7 mouse cellular contexts compared by ENCODE assay signal in genomic region chr9:72735822-72736410, GRCm38 (mm10).
A peak's percentile ranks its signal among the peaks of the same experiment; 100 is the strongest.
DNase-seq lines count a peak whose midpoint lies in the region; ATAC-seq and TF ChIP-seq lines count a peak whose summit lies in the region.

No protein-coding gene starts in this region.

- H3K9me3 ChIP-seq in MEL (replicated peaks; ENCODE audit: insufficient read depth, low read length): no peaks in the 10 kb centered on the region
- no peaks in the 10 kb centered on the region for H3K9me3 ChIP-seq in lung, postnatal 0 days (ENCODE audit: low read length)

- no peak overlapping the region for H3K4me2 ChIP-seq in lung, postnatal 0 days (replicated peaks; ENCODE audit: low read depth, low read length)

- H3K36me3 ChIP-seq in MEL (ENCODE audit: control insufficient read depth in 1 of 2, insufficient read depth in 2 of 2, low read length in 2 of 2): peaks cover 0 to 60% of the 10 kb centered on the region in 2 experiments; a peak in 2 of 4 replicates
- H3K36me3 ChIP-seq in lung, postnatal 0 days (ENCODE audit: insufficient read depth, low read length): peaks cover 77% of the 10 kb centered on the region
- peaks cover 12% of the 10 kb centered on the region; the same call in 1 of the 2 replicates for H3K36me3 ChIP-seq in splenic B cell, adult 2 months (ENCODE audit: control insufficient read depth, insufficient read depth, low read length, poor library complexity, severe bottlenecking)

- WGBS in lung, postnatal 0 days: 52% methylated on average over 3 of the region's 3 CpGs

- ATAC-seq in lung, postnatal 0 days: no peak

- no peaks in the 10 kb centered on the region for H3K27me3 ChIP-seq in MEL (ENCODE audit: control insufficient read depth in 1 of 2, insufficient read depth in 2 of 2, low read length in 2 of 2)
- H3K27me3 ChIP-seq in lung, postnatal 0 days (replicated peaks; ENCODE audit: insufficient read depth, low read length): no peaks in the 10 kb centered on the region
- H3K27me3 ChIP-seq in splenic B cell, adult 2 months (ENCODE audit: control insufficient read depth, insufficient read depth, low read length, poor library complexity, severe bottlenecking): no peaks in the 10 kb centered on the region

- TF ChIP-seq RAD21 in MEL (IDR thresholded peaks at IDR 0.05; ENCODE audit: low read depth, low read length): peak; percentile 23

- TF ChIP-seq EP300 in MEL (IDR thresholded peaks at IDR 0.05; ENCODE audit: low read depth in 1 of 2, low read length in 2 of 2): no peak
- no peak for TF ChIP-seq EP300 in lung, postnatal 0 days (IDR thresholded peaks at IDR 0.05)

- no peaks in the 10 kb centered on the region for H3K79me2 ChIP-seq in MEL (ENCODE audit: control insufficient read depth, insufficient read depth, low read length, poor library complexity)

- H3K9ac ChIP-seq in MEL (ENCODE audit: control insufficient read depth, low read depth, low read length, poor library complexity, severe bottlenecking): no peak overlapping the region
- H3K9ac ChIP-seq in lung, postnatal 0 days (replicated peaks; ENCODE audit: low read depth): no peak overlapping the region

- peak in 1 of 2 experiments; percentile 30 for DNase-seq in layer of hippocampus, adult 2 months (ENCODE audit: low spot score in 2 of 2)
- DNase-seq in layer of hippocampus, adult 9-10 months (ENCODE audit: low spot score): no peak
- peak; percentile 83 for DNase-seq in MEL (ENCODE audit: low read depth, low spot score)
- DNase-seq in heart, postnatal 4 days: peak; percentile 75
- peak; percentile 28 for DNase-seq in lung, postnatal 0 days (ENCODE audit: low spot score)
- DNase-seq in splenic B cell, adult 2 months (ENCODE audit: low read depth, low spot score): peak; percentile 80

- TF ChIP-seq POLR2A in MEL (IDR thresholded peaks at IDR 0.05; ENCODE audit: control insufficient read depth in 1 of 2, insufficient read depth in 1 of 2, low read depth in 1 of 2, low read length in 2 of 2, poor library complexity in 1 of 2): no peak
- TF ChIP-seq POLR2A in bone marrow macrophage, adult 2 months (IDR thresholded peaks at IDR 0.05; ENCODE audit: borderline replicate concordance, low read depth, low read length): no peak

- H3K27ac ChIP-seq in layer of hippocampus, adult 2 months: no peak overlapping the region
- H3K27ac ChIP-seq in MEL (ENCODE audit: control insufficient read depth, low read depth, low read length): no peak overlapping the region
- H3K27ac ChIP-seq in bone marrow macrophage, adult 2 months (ENCODE audit: insufficient read depth, low read depth, low read length): no peak overlapping the region
- H3K27ac ChIP-seq in lung, postnatal 0 days (ENCODE audit: low read length): no peak overlapping the region

- H3K4me1 ChIP-seq in MEL (ENCODE audit: control insufficient read depth in 1 of 2, insufficient read depth in 2 of 2, low read length in 2 of 2): no peaks in the 10 kb centered on the region
- H3K4me1 ChIP-seq in bone marrow macrophage, adult 2 months (ENCODE audit: control insufficient read depth, insufficient read depth, low read length): no peaks in the 10 kb centered on the region
- no peaks in the 10 kb centered on the region for H3K4me1 ChIP-seq in lung, postnatal 0 days (ENCODE audit: insufficient read depth, low read depth, low read length)

- peak; percentile 87 for TF ChIP-seq CTCF in layer of hippocampus, adult 2 months (conservative IDR thresholded peaks at IDR 0.05)
- TF ChIP-seq CTCF in MEL (IDR thresholded peaks at IDR 0.05 in 2 of 3, conservative IDR thresholded peaks at IDR 0.05 in 1 of 3; ENCODE audit: control insufficient read depth in 1 of 3, insufficient read depth in 1 of 3, low read depth in 2 of 3, low read length in 3 of 3, poor library complexity in 1 of 3, severe bottlenecking in 1 of 3): peak; percentile 65 to 94 (median 75)
- peak; percentile 60 for TF ChIP-seq CTCF in bone marrow macrophage, adult 2 months (IDR thresholded peaks at IDR 0.05; ENCODE audit: low read depth, low read length)
- TF ChIP-seq CTCF in lung, postnatal 0 days (IDR thresholded peaks at IDR 0.05): peak; percentile 87

- H3K4me3 ChIP-seq in layer of hippocampus, adult 2 months: no peak overlapping the region
- no peak overlapping the region for H3K4me3 ChIP-seq in MEL (ENCODE audit: control insufficient read depth in 1 of 2, insufficient read depth in 1 of 2, low read depth in 2 of 2, low read length in 2 of 2)
- no peak overlapping the region for H3K4me3 ChIP-seq in bone marrow macrophage, adult 2 months (ENCODE audit: insufficient read depth, low read length)
- H3K4me3 ChIP-seq in lung, postnatal 0 days (ENCODE audit: low read depth, low read length): no peak overlapping the region

TF ChIP-seq in MEL, 35 proteins besides CTCF, POLR2A, EP300 and RAD21:
- TF ChIP-seq MYB (IDR thresholded peaks at IDR 0.05; ENCODE audit: low read depth, low read length) (no peak), ZKSCAN1 (IDR thresholded peaks at IDR 0.05; ENCODE audit: low read depth, low read length) (no peak), USF2 (IDR thresholded peaks at IDR 0.05; ENCODE audit: borderline replicate concordance in 1 of 2, insufficient read depth in 1 of 2, low read depth in 1 of 2, low read length in 2 of 2) (no peak), POLR2AphosphoS2 (IDR thresholded peaks at IDR 0.05; ENCODE audit: low read length) (0 out of 2 replicates have a peak, but pooled peaks have one; percentile 12), MXI1 (IDR thresholded peaks at IDR 0.05; ENCODE audit: low read depth, low read length) (peak; percentile 44; the same call in 1 of the 2 replicates), GATA1 (IDR thresholded peaks at IDR 0.05; ENCODE audit: low read depth, low read length) (no peak), TBP (IDR thresholded peaks at IDR 0.05; ENCODE audit: low read depth, low read length) (no peak), GABPA (IDR thresholded peaks at IDR 0.05; ENCODE audit: low read depth, low read length) (no peak), ELF1 (IDR thresholded peaks at IDR 0.05; ENCODE audit: low read depth, low read length) (no peak), ZMIZ1 (IDR thresholded peaks at IDR 0.05; ENCODE audit: low read depth, low read length) (no peak), E2F4 (IDR thresholded peaks at IDR 0.05; ENCODE audit: borderline replicate concordance, low read depth, low read length) (no peak), MYC (IDR thresholded peaks at IDR 0.05; ENCODE audit: low read depth, low read length) (peak; percentile 74; the same call in 1 of the 2 replicates), NELFE (IDR thresholded peaks at IDR 0.05; ENCODE audit: low read depth, low read length) (no peak), SMC3 (IDR thresholded peaks at IDR 0.05; ENCODE audit: low read depth, low read length) (peak; percentile 63), ZNF384 (IDR thresholded peaks at IDR 0.05; ENCODE audit: low read depth, low read length) (no peak), USF1 (IDR thresholded peaks at IDR 0.05; ENCODE audit: low read depth, low read length) (no peak), MAFK (IDR thresholded peaks at IDR 0.05; ENCODE audit: borderline replicate concordance, low read depth, low read length) (no peak), NRF1 (IDR thresholded peaks at IDR 0.05; ENCODE audit: insufficient read depth, low read depth, low read length, poor library complexity, severe bottlenecking) (no peak), POLR2AphosphoS5 (IDR thresholded peaks at IDR 0.05; ENCODE audit: borderline replicate concordance, low read depth, low read length) (no peak), CHD2 (IDR thresholded peaks at IDR 0.05; ENCODE audit: low read length) (no peak), MAX (IDR thresholded peaks at IDR 0.05; ENCODE audit: low read length) (peak; percentile 44; the same call in 1 of the 2 replicates), TAL1 (IDR thresholded peaks at IDR 0.05; ENCODE audit: low read length) (no peak), SIN3A (IDR thresholded peaks at IDR 0.05; ENCODE audit: low read length) (no peak), ZC3H11A (IDR thresholded peaks at IDR 0.05; ENCODE audit: low read depth, low read length) (no peak)
TF ChIP-seq in MEL: peak in this region for 5.
